Mouse (Mus musculus): ENCODE data around the gene Vmn1r112.
"Not testable (repeated sequence)": the region's sequence is repeated elsewhere in the genome, so short reads cannot be mapped to it uniquely, and the experiment has no call there.

Vmn1r112 gene

DNA sequence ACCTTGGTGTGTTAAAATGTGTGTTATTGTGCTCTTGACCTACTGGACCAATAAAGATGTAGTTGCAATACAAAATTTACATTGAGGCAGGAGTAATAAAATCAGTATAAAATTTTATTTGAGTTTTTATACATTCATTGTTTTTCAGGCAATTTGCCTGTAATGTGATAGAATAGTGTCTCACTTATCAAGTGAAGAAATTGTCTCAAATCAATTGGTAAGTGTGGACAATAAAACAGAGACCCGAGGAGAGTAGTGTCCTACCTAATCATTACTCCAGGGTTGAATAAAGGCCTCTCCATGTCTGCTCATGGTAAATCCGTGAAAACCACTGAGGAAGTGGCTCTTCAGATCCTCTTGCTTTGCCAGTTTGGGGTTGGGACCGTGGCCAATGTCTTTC lies at the start of gene Vmn1r112:
TSS of gene Vmn1r112 (plus strand) at position 301 of the 400 bp plus-strand sequence.
- DNase-seq (ENCODE audit: low spot score in 2 of 2), result not testable (repeated sequence)

DNA sequence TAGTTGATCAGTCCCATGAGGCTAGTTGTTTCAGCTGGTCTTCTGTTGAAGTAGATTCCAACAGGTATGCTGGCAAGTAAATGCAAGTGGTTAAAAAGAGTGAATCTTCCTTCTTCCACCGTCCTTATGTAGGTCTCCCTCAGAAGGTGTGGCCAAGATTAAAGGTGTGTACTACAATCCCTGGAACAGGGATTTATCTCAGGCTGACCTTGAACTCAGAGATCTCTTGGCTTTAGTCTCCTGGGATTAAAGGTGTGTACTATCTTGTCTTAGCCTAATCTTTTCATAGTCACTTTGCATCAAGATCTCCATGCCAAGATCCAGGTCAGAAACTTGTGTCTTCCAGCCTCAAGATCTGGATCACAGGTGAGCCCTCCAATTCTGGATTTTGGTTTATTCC lies 40.5 kb upstream of the Vmn1r112 start, which contains the start of gene Gm10668:
TSS of gene Gm10668 (minus strand) at position 101 of the 400 bp plus-strand sequence.
- not testable (repeated sequence) for DNase-seq (ENCODE audit: low spot score in 2 of 2)

DNA sequence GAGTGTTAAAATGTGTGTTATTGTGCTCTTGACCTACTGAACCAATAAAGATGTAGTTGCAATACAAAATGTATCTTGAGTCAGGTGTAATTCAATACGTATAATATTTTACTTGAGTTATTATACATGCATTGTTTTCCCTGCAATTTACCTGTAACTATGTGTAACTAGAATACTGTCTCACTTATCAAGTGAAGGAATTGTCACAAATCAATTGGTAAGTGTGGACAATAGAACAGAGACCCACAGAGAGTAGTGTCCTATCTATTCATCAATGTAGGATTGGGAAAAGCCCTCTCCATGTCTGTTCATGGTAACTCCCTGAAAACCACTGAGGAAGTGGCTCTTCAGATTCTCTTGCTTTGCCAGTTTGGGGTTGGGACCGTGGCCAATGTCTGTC lies 16.0 kb downstream of the Vmn1r112 start, which contains the start of gene Vmn1r113:
TSS of gene Vmn1r113 (plus strand) at position 301 of the 400 bp plus-strand sequence.
- DNase-seq (ENCODE audit: low spot score in 2 of 2), result not testable (repeated sequence)

DNA sequence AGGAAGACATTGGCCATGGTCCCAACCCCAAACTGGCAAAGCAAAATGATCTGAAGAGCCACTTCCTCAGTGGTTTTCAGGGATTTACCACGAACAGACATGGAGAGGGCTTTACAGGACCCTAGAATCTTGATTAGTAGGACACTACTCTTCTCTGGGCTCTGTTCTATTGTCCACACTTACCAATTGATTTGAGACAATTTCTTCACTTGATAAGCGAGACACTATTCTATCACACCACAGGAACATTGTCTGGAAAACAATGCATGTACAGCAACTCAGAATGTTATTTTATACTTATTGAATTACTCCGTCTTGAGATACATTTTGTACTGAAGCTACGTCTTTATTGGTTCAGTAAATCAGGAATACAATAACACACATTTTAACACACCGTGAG lies 41.1 kb downstream of the Vmn1r112 start, which contains the start of gene Vmn1r114:
TSS of gene Vmn1r114 (minus strand) at position 101 of the 400 bp plus-strand sequence.
- DNase-seq (ENCODE audit: low spot score in 2 of 2), result not testable (repeated sequence)
